Mouse (Mus musculus) right cerebral cortex, postnatal 4 days (tissue): ENCODE data around the gene Sfxn1.

Source experiments
- DNase-seq: peaks from one replicate; pipeline ENCODE4 v3.0.0-alpha.2; 2022

Sfxn1 gene

DNA sequence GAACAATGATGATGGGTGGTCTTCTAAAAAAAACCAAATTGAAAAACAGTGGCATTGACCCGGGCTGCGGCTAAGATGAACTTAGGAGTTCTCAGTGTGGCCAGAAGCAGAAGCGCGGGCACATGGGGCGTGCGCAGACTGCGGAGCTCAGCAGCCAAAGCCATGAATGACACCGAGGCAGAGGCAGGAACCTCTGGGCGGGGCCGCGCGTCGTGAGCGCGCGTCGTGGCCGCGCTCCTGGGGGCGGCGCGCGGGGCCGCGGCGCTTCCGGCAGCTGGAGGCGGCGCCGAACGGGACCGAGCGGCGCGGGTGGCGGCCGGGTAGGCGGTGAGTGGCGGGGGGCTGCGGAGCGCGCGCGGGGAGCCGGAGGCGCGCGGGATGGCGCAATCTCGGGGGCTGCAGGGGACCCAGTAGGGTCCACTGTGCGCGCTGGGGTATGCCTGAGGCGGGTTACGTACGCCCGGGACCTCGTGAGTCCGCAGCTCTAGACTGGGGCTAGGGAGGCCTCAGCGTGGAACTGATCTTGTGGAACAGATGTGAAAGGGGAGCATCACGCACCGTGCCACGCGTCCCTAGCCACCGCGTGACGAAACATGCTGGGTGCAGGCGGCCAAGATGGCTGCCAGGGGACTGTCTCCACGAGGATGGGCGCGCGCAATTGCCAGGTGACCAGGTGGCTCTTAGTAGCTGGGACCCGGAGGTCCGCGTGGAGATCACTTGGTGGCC is at the start of gene Sfxn1:
Sfxn1 (plus strand) TSS at position 264 of the 726 bp plus-strand sequence.
- peak; percentile 77 for DNase-seq

- DNase-seq, result peak; percentile 22
Measured at GRCm38 (mm10) chr13:54023311-54023710, 48.4 kb upstream of the Sfxn1 start.

- no peak for DNase-seq
Measured at GRCm38 (mm10) chr13:54027079-54027478, 44.6 kb upstream of the Sfxn1 start.

DNA sequence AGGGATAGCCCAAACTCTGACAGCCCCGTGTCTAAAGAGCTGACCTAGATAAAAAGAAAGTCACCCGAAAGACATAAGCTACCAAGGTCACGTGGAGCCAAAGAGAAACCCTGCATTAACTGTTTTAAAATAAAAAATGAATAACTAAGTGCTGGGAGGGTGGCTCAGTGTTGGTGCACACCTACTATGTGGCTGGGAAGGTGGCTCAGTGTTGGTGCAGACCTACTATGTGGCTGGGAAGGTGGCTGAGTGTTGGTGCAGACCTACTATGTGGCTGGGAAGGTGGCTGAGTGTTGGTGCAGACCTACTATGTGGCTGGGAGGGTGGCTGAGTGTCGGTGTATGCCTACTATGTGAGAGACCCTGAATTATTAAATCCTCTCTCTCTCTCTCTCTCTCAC is 38.0 kb upstream of the Sfxn1 start:
- no peak for DNase-seq

- no peak for DNase-seq
Measured at GRCm38 (mm10) chr13:54035541-54035940, 36.1 kb upstream of the Sfxn1 start.

- DNase-seq, result no peak
Measured at GRCm38 (mm10) chr13:54037936-54038335, 33.7 kb upstream of the Sfxn1 start.

DNA sequence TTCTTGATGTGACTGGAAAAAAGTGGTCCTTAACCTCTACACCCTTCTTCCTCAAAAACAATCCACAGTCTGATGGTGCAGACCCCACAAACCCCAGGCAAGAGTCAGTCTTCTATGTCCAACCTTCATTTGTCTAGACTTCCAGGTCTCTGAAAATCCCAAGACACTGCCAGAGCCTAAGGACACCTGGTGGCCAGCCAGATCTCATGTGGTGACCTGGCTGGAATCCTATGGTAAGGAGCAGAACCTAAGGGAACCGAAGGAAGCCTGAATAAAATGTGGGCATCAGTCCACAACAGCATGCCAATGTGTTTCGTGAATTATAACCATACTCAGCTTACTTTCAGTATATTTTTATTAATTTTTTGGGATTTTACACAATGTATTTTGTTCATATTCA is 31.4 kb upstream of the Sfxn1 start:
- no peak for DNase-seq

DNA sequence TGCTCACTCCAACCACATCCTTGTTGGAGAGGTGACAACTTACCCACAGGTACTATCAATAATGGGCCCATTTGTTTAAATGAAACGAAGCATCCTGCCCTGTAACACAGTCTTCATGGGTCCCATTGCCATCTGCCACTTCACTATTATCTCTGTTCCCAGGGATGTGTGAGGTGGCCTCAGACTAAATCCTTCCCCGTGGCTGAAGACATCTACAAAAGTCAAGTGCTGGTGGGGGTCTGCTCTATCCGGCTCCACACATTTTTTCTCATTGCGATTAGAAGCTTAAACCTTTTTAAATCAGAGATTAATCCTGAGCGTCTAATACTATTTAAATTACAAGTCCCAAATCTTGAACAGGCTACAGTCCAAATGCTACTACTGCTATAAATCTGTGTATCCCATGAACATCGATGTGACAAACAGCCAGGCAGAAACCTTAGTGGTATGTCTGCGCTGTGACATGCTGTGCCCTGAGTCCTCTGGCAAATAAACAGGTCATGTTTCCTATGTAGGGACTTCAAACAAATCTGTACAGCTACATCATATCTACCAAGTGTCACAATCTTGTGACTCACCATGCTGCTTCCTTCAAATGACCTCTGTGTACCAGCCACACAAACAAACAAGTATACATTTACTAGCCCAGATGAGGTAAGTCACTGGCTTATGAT is 22.9 kb upstream of the Sfxn1 start:
- no peak for DNase-seq

DNA sequence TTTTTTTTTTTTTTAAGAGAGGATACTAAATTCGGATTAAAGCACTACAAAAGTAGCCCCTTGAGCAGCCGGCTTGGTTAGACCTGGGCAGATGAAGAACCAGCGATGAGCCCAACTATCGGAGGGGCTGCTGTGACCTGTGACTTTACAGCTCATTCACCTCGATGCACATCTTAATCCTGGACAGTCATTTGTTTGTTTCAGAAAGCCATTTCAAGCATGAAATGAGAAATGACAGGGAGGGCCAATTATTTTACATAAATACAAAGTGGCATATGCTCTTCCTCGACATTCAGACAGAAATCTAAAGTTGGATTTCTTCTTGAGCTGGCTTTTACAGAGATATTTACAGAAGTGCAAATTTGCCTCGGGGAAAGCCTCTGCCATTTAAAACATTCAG is 20.0 kb upstream of the Sfxn1 start:
- no peak for DNase-seq

GRCm38 (mm10) chr13:54054962-54055361 is 16.7 kb upstream of the Sfxn1 start:
- DNase-seq, result peak; percentile 36

- peak; percentile 83 for DNase-seq
Measured at GRCm38 (mm10) chr13:54055448-54055861, 16.2 kb upstream of the Sfxn1 start, which contains the start of gene Drd1. TSS of gene Drd1 (minus strand) at chr13:54055705.

GRCm38 (mm10) chr13:54062068-54062467 is 9.6 kb upstream of the Sfxn1 start:
- no peak for DNase-seq

GRCm38 (mm10) chr13:54063292-54063691 is 8.4 kb upstream of the Sfxn1 start:
- no peak for DNase-seq

GRCm38 (mm10) chr13:54066081-54066746 is 5.5 kb upstream of the Sfxn1 start:
- DNase-seq, result no peak

DNA sequence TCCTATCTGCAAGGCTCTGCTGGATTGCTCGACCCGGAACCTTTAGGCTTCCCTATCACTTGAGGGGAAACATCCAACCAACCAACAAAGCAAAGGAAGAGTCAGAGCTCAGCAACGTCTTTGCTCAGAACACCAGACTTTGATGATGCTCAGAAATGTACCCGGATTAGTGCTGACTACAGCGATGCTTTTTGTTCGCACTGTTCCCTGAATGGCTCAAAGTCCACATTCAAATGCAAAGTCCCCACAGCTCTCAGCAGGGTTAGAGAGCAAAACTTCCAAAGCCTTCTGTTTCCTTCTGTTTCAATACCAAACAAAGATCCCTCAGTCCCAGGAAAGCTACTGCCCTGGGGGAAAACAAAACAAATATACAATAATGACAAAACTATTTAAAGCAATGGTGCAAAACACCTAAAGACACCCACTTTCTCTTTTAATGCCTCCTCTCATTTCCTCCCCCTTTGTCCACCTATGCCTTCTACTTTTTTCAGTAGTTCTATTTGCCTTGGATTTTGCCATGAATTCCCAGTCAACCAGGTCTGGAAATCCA is 4.0 kb upstream of the Sfxn1 start:
- no peak for DNase-seq

DNA sequence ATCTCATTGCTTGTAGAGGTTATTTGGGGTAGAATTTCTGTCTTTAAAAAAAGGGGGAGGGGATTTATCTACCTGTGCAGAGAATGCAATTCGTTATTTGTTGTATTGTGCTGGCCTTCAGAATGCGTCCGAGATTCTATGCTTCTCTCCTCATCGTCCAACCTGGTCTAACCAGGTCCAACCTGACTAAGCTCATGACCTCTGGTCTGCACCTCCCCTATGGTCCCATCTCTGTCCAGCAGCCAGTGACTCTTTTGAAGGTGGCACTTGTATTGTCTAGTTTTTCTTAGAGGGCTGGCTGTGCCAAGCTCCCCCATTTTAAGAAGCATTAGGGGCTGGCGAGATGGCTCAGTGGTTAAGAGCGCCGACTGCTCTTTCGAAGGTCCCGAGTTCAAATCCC is 658 bp upstream of the Sfxn1 start:
- no peak for DNase-seq

DNA sequence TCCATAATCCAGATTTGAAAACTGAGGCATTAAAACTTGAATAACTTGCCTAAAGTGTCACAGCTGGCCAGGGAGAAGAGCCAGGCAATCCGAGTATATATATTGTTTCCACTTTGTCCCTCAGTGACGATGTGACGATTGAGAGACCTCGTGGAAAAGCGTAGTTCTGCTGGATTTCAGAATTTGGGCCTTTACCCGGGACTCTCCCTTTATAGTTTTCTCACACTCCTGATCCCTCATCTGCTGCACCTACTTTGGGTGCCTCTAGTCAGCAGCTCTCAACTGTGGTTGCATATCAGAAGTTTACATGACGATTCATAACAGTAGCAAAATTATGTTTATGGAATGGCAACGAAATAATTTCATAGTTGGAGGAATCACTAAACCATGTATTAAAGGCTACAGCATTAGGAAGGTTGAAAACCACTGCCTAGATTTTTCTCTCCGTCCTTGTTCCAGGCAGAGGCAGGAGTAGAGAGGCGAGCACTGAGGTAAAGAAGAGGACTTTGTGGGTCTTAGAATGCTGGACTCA is 923 bp downstream of the Sfxn1 start:
- no peak for DNase-seq

- no peak for DNase-seq
Measured at GRCm38 (mm10) chr13:54073066-54073465, 1.4 kb downstream of the Sfxn1 start.

DNA sequence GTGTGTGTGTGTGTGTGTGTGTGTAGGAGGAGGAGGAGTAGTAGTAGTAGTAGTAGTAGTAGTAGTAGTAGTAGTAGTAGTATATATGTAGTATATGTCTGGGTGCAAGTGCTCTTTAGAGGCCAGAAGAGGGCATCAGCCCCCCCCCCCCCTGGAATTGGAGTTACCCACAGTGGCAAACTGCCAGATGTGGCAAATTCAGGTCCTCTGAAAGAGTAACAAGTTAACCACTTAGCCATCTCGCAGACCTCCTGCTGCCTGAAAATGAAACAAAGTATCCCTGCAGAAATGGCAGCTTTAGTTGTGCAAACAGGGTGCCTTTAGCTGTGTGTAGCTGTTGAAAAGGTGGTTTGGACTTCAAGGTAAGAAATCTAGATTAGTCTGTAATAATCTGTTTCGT is 1.8 kb downstream of the Sfxn1 start:
- no peak for DNase-seq

DNA sequence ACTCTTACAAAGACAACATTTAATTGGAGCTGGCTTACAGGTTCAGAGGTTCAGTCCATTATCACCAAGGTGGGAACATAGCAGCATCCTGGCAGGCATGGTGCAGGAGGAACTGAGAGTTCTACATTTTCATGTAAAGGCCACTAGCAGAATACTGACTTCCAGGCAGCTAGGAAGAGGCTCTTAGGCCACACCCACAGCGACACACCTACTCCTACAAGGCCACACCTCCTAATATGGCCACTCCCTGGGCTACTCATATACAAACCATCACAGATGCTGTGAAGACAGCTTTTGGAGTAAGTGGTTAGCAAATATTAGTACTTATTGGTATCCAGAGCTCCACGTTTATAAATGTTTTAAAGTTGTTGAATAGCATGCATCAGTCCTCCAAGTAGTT is 3.7 kb downstream of the Sfxn1 start:
- DNase-seq, result no peak

DNA sequence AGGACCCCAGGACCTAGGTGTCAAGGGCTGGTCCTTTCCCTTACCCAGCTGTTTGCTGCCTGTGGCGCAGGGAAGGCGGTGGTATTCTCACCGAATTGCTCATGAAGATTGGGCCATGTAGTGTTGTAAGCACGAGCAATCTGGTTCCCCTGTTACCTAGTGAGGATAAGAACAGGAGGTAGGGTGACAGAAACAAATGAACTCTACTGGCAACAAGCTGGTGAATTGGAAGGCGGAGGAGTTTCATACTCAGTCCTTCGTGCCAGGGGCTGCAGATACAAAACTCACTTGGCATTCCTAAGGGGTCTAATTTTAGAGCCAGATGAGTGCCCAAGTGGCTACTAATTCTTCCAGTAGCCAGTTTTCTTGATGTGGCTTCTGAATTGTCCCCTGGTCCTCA is 4.4 kb downstream of the Sfxn1 start:
- DNase-seq, result no peak

DNA sequence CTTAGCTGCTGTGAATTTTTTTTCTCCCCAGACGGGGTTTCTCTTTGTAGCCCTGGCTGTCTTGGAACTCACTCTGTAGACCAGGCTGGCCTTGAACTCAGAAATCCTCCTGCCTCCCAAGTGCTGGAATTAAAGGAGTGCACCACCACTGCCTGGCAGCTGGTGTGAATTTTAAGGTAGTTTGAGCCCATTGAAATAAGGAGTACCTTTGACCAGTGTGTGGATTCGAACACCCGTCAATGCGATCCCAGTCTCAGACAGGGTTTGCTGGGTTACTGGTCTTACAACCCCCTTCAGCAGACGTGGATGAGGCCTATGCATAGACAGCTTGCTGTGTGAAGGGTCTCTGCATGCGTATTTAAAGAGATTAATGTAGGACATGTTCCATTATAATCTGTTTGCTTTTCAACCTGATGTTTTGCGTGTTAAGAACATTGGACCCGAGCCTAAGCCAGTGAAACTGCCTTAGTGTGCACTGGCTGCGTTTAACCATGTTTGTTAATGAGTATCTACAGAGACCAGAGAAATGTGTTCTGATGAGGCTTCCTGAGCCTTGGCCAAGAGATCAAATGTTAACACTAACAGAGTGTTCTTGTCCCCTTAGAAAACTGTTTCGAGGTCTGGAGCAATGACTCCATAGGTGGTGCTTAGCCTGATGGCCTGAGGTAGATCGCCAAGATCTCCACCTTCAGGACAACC is 5.2 kb downstream of the Sfxn1 start:
- DNase-seq, result no peak
